Mouse (Mus musculus) intestine, embryonic 16.5 days (tissue): ENCODE measurements around the gene Mmp27. TPM values are rescaled to one million over a fixed set of nuclear protein-coding genes. Genes with fewer than 3 reads are reported as not detected.

Experiments
- ATAC-seq: fragments of 200-750 bp; cut with Nextera tagmentation; 2 replicates; pipeline ENCODE4 v1.8.0; 2017; ENCODE audit warnings: moderate TSS enrichment, moderate library complexity
- H3K27ac ChIP-seq: fragments of 300-500 bp; sonication (generic); 2 replicates; pipeline ENCODE4 v1.5.1; 2014; ENCODE audit warnings: mild to moderate bottlenecking, low read length
- H3K27me3 ChIP-seq: fragments of 300-500 bp; sonication (generic); replicated peaks from 2 replicates; pipeline ENCODE4 v1.6.1; 2014; ENCODE audit warnings: low read length, control low read depth, mixed read lengths; ENCODE audit not compliant: control insufficient read depth, insufficient read depth
- H3K36me3 ChIP-seq: fragments of 300-500 bp; sonication (generic); 2 replicates; pipeline ENCODE4 v1.6.1; 2014; ENCODE audit warnings: low read length, control low read depth; ENCODE audit not compliant: control insufficient read depth, insufficient read depth
- H3K4me1 ChIP-seq: fragments of 300-500 bp; sonication (generic); 2 replicates; pipeline ENCODE4 v1.6.1; 2014; ENCODE audit warnings: low read length, control low read depth, mixed read lengths; ENCODE audit not compliant: control insufficient read depth, insufficient read depth
- H3K4me2 ChIP-seq: fragments of 300-500 bp; sonication (generic); 2 replicates; pipeline ENCODE4 v1.6.1; 2014; ENCODE audit warnings: low read depth, low read length, control low read depth
- H3K4me3 ChIP-seq: fragments of 300-500 bp; sonication (generic); 2 replicates; pipeline ENCODE4 v1.5.1; 2014; ENCODE audit warnings: mild to moderate bottlenecking, low read length
- H3K9ac ChIP-seq: fragments of 300-500 bp; sonication (generic); 2 replicates; pipeline ENCODE4 v1.6.1; 2014; ENCODE audit warnings: low read depth, low read length
- H3K9me3 ChIP-seq: fragments of 300-500 bp; sonication (generic); 2 replicates; pipeline ENCODE4 v1.6.1; 2016; ENCODE audit warnings: low read length, control low read depth; ENCODE audit not compliant: control insufficient read depth
- WGBS: fragments of 180-500 bp; shearing (Covaris S2); extraction: QIAGEN DNeasy Blood & Tissue Kit; methylation state at CpG from one replicate; pipeline ENCODE4 v1.1.7; 2014; 5-methylcytosine and 5-hydroxymethylcytosine counted together
- polyA plus RNA-seq: library from polyadenylated mRNA; unstranded; fragments of >200 nt; fragmentation: Nextera tagmentation; extraction: Ambion mirVana; gene quantifications from 2 replicates; pipeline ENCODE4 v1.2.1, GENCODE M21; 2015

Mmp27 gene
- polyA plus RNA-seq, 1 experiment from 2014 or later: not detected

- 73% methylated on average over 8 of the region's 8 CpGs for WGBS
- no peaks in the 10 kb centered on the region for H3K9me3 ChIP-seq
- no peaks in the 10 kb centered on the region for H3K36me3 ChIP-seq
Measured at GRCm38 (mm10) chr9:7590063-7590462, 18.9 kb downstream of the Mmp27 start.

GRCm38 (mm10) chr9:7593272-7593812 lies 22.1 kb downstream of the Mmp27 start:
- H3K9me3 ChIP-seq: no peaks in the 10 kb centered on the region
- H3K4me1 ChIP-seq: 0 out of 2 replicates have a peak, but pooled peaks cover 2% of the 10 kb centered on the region
- H3K4me2 ChIP-seq: no peak overlapping the region
- no peak overlapping the region for H3K4me3 ChIP-seq
- ATAC-seq: no peak
- H3K36me3 ChIP-seq: no peaks in the 10 kb centered on the region
- H3K9ac ChIP-seq: no peak overlapping the region
- no peak overlapping the region for H3K27ac ChIP-seq
- 92% methylated on average over 3 of the region's 3 CpGs for WGBS
- no peaks in the 10 kb centered on the region for H3K27me3 ChIP-seq

More at GRCm38 (mm10) chr9:7590063-7590462, 18.9 kb downstream of the Mmp27 start:
- no peak overlapping the region for H3K4me2 ChIP-seq
- no peak overlapping the region for H3K4me3 ChIP-seq
- no peak overlapping the region for H3K27ac ChIP-seq
- no peak overlapping the region for H3K9ac ChIP-seq
- 0 out of 2 replicates have a peak, but pooled peaks cover 2% of the 10 kb centered on the region for H3K4me1 ChIP-seq
- no peak for ATAC-seq
- H3K27me3 ChIP-seq: no peaks in the 10 kb centered on the region

DNA sequence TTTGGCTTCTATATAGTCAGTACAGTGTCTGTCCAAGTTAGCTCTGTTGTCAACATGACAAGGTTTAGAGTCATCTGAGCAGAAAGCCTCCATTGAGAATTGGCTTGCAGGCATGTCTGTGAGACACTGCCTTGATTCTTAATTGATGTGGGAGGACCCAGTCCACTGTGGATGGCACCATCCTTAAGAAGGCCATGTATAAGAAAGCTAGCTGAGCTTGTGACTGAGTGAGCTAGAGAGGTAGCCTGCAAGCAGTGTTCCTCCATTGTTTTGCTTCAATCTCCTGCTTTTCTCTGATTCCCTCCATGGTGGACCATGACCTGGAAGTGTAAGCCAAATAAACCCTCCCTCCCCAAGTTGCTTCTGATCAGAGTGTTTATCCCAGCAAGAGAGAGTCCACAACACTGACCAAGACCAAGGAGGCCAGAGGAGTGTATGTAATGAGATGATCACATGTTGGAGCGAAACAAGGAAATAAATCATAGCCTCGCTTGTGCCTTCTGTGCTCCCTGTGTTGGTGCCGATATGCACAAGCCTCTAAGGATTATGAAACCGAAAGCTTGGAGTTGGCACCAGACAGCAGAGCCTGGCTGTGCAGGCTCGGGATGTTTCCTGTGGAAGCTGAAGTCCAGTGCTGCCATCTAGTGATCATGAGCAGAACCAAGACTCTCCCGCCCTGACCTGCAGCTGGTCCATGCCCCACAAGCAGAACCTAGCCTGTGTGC lies 23.8 kb downstream of the Mmp27 start:
- Histone ChIP-seq H3K4me3 (peak overlapping the region; percentile 43), H3K4me1 (0 out of 2 replicates have a peak, but pooled peaks cover 2% of the 10 kb centered on the region), H3K27ac (no peak overlapping the region), H3K27me3 (no peaks in the 10 kb centered on the region), H3K9ac (peak overlapping the region; percentile 61; the same call in 1 of the 2 replicates), H3K4me2 (peak overlapping the region; percentile 56), H3K9me3 (no peaks in the 10 kb centered on the region), H3K36me3 (no peaks in the 10 kb centered on the region)
- WGBS: 4% methylated on average over 6 of the region's 6 CpGs
- peak; percentile 100 for ATAC-seq

DNA sequence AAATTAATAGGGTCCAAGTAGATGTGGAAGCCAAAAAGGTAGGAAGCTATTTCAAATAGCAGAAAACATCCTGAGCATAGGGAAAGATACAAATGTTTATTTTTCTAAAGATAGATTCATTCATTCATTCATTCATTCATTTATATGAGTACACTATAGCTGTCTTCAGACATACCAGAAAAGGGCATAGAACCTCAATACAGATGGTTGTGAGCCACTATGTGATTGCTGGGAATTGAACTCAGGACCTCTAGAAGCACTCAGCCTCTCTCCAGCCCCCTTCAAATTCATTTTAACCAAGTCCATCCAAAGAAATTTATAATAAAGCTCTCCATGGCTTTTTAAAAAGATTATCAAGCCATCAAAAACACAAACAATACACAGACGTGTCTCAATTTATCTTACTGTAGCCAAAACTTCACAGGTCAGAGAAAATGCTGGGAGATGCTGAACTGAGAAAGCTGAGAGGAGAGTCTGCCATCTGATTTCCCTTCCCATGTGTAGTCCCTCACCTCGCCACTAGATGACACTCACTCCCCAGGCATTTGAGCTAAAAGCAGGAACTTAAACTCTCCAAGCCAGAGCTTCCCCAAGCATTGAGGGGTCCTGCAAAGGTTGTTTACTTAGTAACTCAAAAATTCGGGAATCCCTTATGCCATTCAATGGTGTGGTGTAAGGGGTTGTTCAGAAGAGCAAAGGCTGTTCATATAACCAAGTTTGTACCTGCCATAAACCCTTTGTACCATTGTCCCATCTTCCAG lies 32.0 kb downstream of the Mmp27 start:
- no peak overlapping the region for H3K27ac ChIP-seq
- H3K36me3 ChIP-seq: no peaks in the 10 kb centered on the region
- H3K27me3 ChIP-seq: no peaks in the 10 kb centered on the region
- 2% methylated on average over 3 of the region's 3 CpGs for WGBS
- H3K4me2 ChIP-seq: no peak overlapping the region
- no peaks in the 10 kb centered on the region for H3K4me1 ChIP-seq
- no peak overlapping the region for H3K4me3 ChIP-seq
- H3K9me3 ChIP-seq: no peaks in the 10 kb centered on the region
- no peak overlapping the region for H3K9ac ChIP-seq
- 0 out of 2 replicates have a peak, but pooled peaks have one; percentile 26 for ATAC-seq

DNA sequence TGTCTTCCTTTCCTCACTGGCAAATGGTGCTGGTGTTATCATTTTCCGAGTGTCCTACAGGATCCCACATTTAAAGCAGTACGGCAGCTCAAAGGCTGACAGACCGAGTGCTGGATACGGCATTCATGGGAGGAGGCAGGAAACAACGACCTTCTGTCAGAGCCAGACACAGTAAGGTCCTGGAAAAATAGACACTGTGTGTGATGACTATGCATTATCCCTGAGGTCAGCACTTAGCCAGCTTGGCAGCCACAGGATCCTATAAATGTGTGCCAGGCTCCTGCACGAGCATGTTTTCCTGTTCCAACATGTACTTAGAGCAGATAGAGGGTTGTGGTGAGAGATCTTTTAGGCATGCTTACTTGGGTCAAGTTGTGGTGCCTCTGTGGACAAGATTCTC lies 32.8 kb downstream of the Mmp27 start:
- H3K27ac ChIP-seq: no peak overlapping the region
- no peak overlapping the region for H3K9ac ChIP-seq
- no peaks in the 10 kb centered on the region for H3K4me1 ChIP-seq
- H3K4me2 ChIP-seq: no peak overlapping the region
- no peaks in the 10 kb centered on the region for H3K36me3 ChIP-seq
- WGBS: 63% methylated on average over 6 of the region's 6 CpGs
- H3K9me3 ChIP-seq: no peaks in the 10 kb centered on the region
- no peak for ATAC-seq
- no peaks in the 10 kb centered on the region for H3K27me3 ChIP-seq
- no peak overlapping the region for H3K4me3 ChIP-seq

GRCm38 (mm10) chr9:7605638-7606037 lies 34.4 kb downstream of the Mmp27 start:
- H3K27me3 ChIP-seq: no peaks in the 10 kb centered on the region
- H3K4me1 ChIP-seq: no peaks in the 10 kb centered on the region
- H3K9ac ChIP-seq: no peak overlapping the region
- H3K4me2 ChIP-seq: no peak overlapping the region
- WGBS: 88% methylated on average over 12 of the region's 12 CpGs
- no peaks in the 10 kb centered on the region for H3K36me3 ChIP-seq
- no peak overlapping the region for H3K4me3 ChIP-seq
- no peak overlapping the region for H3K27ac ChIP-seq
- ATAC-seq: no peak
- no peaks in the 10 kb centered on the region for H3K9me3 ChIP-seq

GRCm38 (mm10) chr9:7622582-7622981 lies 51.4 kb downstream of the Mmp27 start:
- no peak for ATAC-seq

GRCm38 (mm10) chr9:7627931-7628330 lies 56.7 kb downstream of the Mmp27 start, which contains the start of gene Mmp20:
Gene Mmp20 (plus strand): TSS chr9:7628231.
- Histone ChIP-seq H3K4me1 (no peaks in the 10 kb centered on the region), H3K9me3 (no peaks in the 10 kb centered on the region), H3K9ac (no peak within 1 kb of the TSS), H3K27me3 (no peaks in the 10 kb centered on the region), H3K4me3 (no peak within 1 kb of the TSS), H3K4me2 (no peak within 1 kb of the TSS), H3K36me3 (no peaks in the 10 kb centered on the region), H3K27ac (no peak within 1 kb of the TSS)
- ATAC-seq: no peak

More at GRCm38 (mm10) chr9:7622582-7622981, 51.4 kb downstream of the Mmp27 start:
- Histone ChIP-seq H3K4me2 (no peak overlapping the region), H3K9me3 (no peaks in the 10 kb centered on the region), H3K27ac (no peak overlapping the region), H3K27me3 (no peaks in the 10 kb centered on the region), H3K36me3 (no peaks in the 10 kb centered on the region), H3K4me1 (no peaks in the 10 kb centered on the region), H3K9ac (no peak overlapping the region), H3K4me3 (no peak overlapping the region)
- 77% methylated on average over 3 of the region's 3 CpGs for WGBS
